Mouse (Mus musculus) liver, embryonic 14.5 days (tissue): ENCODE data around the gene Atp6v0e.

ENCODE experiments used
- CTCF ChIP-seq: IDR thresholded peaks from 2 replicates; pipeline ENCODE4 v1.5.1; 2016; ENCODE audit warnings: antibody characterized with exemption, low read depth, control low read depth
- EP300 ChIP-seq: IDR thresholded peaks from 2 replicates; pipeline ENCODE4 v1.6.1; 2016; ENCODE audit warnings: antibody characterized with exemption, low read depth

GRCm38 (mm10) chr17:26638655-26639054 is 24.4 kb upstream of the Atp6v0e start:
- TF ChIP-seq CTCF, result peak; percentile 100
- TF ChIP-seq EP300, result no peak
